Mouse (Mus musculus) olfactory bulb, adult 2 months (tissue): ENCODE measurements at regions not wholly inside any gene's neighbourhood (a gene's known extent, or its start where the extent isn't known, plus 50 kb on each side); places are given as distances from the start of the nearest gene placed in this dataset.

Source experiments
- CTCF ChIP-seq: fragments of 200-500 bp; IDR thresholded peaks from 2 replicates; pipeline ENCODE4 v1.5.1; 2012; ENCODE audit warnings: low read depth, mild to moderate bottlenecking, low read length, moderate library complexity; ENCODE audit not compliant: insufficient read depth
- POLR2A ChIP-seq: fragments of 200-500 bp; IDR thresholded peaks from 2 replicates; pipeline ENCODE4 v1.6.1; 2012; ENCODE audit warnings: mild to moderate bottlenecking, low read depth, low read length, moderate library complexity; ENCODE audit not compliant: insufficient read depth

GRCm38 (mm10) chr10:98461538-98461937, 452.7 kb upstream of the Atp2b1 start:
- TF ChIP-seq POLR2A = no peak
- TF ChIP-seq CTCF = no peak
